Mouse (Mus musculus) large intestine, adult 2 months (tissue): ENCODE data around the gene AA467197. TPM values are rescaled to one million over a fixed set of nuclear protein-coding genes. Genes with fewer than 3 reads are reported as not detected.

ENCODE experiments used
- DNase-seq: peaks from one replicate; pipeline ENCODE4 v3.0.0-alpha.2; 2012; ENCODE audit warnings: low read depth, low spot score
- WGBS: fragments of 180-500 bp; shearing (Covaris S2); methylation state at CpG from one replicate; pipeline ENCODE4 v1.1.7; 2018; 5-methylcytosine and 5-hydroxymethylcytosine counted together
- polyA plus RNA-seq: library from polyadenylated mRNA; depleted of rRNA; stranded (reverse); fragments of >200 nt; gene quantifications from 2 replicates; pipeline ENCODE4 v1.2.3, GENCODE M21; 2012; rRNA removed

AA467197 gene
- polyA plus RNA-seq, 1 experiment, result 57.5 TPM

DNA sequence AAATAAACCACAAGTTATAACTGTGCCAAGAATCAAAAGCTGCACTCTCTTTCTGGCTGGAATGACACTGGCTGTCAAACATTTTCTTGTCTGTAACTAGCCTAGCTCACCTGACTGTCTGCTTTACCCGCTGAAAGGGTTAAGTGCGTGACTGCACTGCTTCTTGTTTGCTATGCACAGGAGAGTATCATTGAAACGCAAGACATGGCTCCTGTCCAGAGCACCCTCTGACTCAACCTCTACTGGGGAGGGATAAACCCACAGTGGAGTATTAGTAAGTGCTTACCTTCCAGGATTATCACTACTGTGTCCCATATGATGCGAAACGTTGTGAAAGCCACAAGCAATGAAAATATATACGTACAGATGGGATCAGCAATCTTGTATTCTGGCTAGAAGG is 49.9 kb downstream of the AA467197 start:
- no peak for DNase-seq
- 63% methylated on average over 6 of the region's 6 CpGs for WGBS

Other genes starting within 250 kb of the AA467197 start
- 30.9 and 99.3 TPM in 2 replicates for gene Slc28a2, start 210.5 kb upstream of the AA467197 start, polyA plus RNA-seq
- gene Gm14085, start 152.0 kb upstream of the AA467197 start, polyA plus RNA-seq, result 0.08 and 0.14 TPM in 2 replicates
- gene Gatm, start 25.7 kb upstream of the AA467197 start, polyA plus RNA-seq, result 2.9 and 4.2 TPM in 2 replicates
- gene Slc30a4, start 65.7 kb downstream of the AA467197 start, polyA plus RNA-seq, result 9.5 and 16.6 TPM in 2 replicates
- 29.0 and 33.6 TPM in 2 replicates for gene Bloc1s6, start 101.5 kb downstream of the AA467197 start, polyA plus RNA-seq
- gene Sqor, start 128.3 kb downstream of the AA467197 start, polyA plus RNA-seq, result 53.9 and 63.8 TPM in 2 replicates